In genomic region chr11:59290702-59291303, GRCm38 (mm10) we compare ENCODE assay signal across 10 mouse cellular contexts. TPM values are rescaled to one million over a fixed set of nuclear protein-coding genes. Genes with fewer than 3 reads are reported as not detected.
A peak's percentile ranks its signal among the peaks of the same experiment; 100 is the strongest.
DNase-seq lines count a peak whose midpoint lies in the region; ATAC-seq and TF ChIP-seq lines count a peak whose summit lies in the region.
"Had no signal": no experiment of that assay in that cellular context is flagged by ENCODE, and none has a peak within 500 bp of the region (broad histone marks: within the 10 kb centered on the region; RNA-seq: fewer than 3 reads in every experiment).

TSS of gene Wnt3a (minus strand) at chr11:59290752.

- 3% methylated on average over 35 of the region's 60 CpGs for WGBS in heart, embryonic 15.5 days
- under 1% methylated on average over 26 of the region's 60 CpGs for WGBS in forebrain, embryonic 16.5 days
- under 1% methylated on average over 60 of the region's 60 CpGs for WGBS in midbrain, embryonic 10.5 days
- WGBS in cerebellum, adult 2 months, result 2% methylated on average over 60 of the region's 60 CpGs

- peak within 1 kb of the TSS; percentile 60 for H3K4me2 ChIP-seq in heart, embryonic 15.5 days
- H3K4me2 ChIP-seq in forebrain, embryonic 16.5 days (ENCODE audit: low read length), result peak within 1 kb of the TSS; percentile 34

- peak within 1 kb of the TSS; percentile 29 for H3K4me3 ChIP-seq in heart, embryonic 15.5 days
- H3K4me3 ChIP-seq in forebrain, embryonic 16.5 days (replicated peaks; ENCODE audit: low read length), result peak within 1 kb of the TSS; percentile 30
- peak within 1 kb of the TSS; percentile 53 for H3K4me3 ChIP-seq in midbrain, embryonic 10.5 days
- H3K4me3 ChIP-seq in cerebellum, adult 2 months (replicated peaks; ENCODE audit: insufficient read depth, low read depth, low read length), result no peak within 1 kb of the TSS

- peaks cover 17% of the 10 kb centered on the region for H3K4me1 ChIP-seq in heart, embryonic 15.5 days (replicated peaks)
- peaks cover 9% of the 10 kb centered on the region for H3K4me1 ChIP-seq in forebrain, embryonic 16.5 days (replicated peaks; ENCODE audit: control insufficient read depth, insufficient read depth, low read length)
- H3K4me1 ChIP-seq in midbrain, embryonic 10.5 days, result peaks cover 47% of the 10 kb centered on the region
- no peaks in the 10 kb centered on the region for H3K4me1 ChIP-seq in cerebellum, adult 2 months (ENCODE audit: control insufficient read depth, insufficient read depth, low read length)

- TF ChIP-seq CTCF in cerebellum, adult 2 months (IDR thresholded peaks at IDR 0.05; ENCODE audit: borderline replicate concordance, insufficient read depth, low read depth, low read length), result no peak

- ATAC-seq in heart, embryonic 15.5 days (replicated peaks; ENCODE audit: insufficient number of reproducible peaks, insufficient read depth, low FRiP score, low read depth), result no peak
- ATAC-seq in forebrain, embryonic 16.5 days, result no peak

- no peak within 1 kb of the TSS for H3K9ac ChIP-seq in heart, embryonic 15.5 days
- no peak within 1 kb of the TSS for H3K9ac ChIP-seq in forebrain, embryonic 16.5 days (replicated peaks; ENCODE audit: low read depth, low read length)

- H3K27me3 ChIP-seq in heart, embryonic 15.5 days, result peaks cover 92% of the 10 kb centered on the region
- H3K27me3 ChIP-seq in forebrain, embryonic 16.5 days (replicated peaks; ENCODE audit: control insufficient read depth, insufficient read depth, low read length), result peaks cover 81% of the 10 kb centered on the region
- H3K27me3 ChIP-seq in midbrain, embryonic 10.5 days (ENCODE audit: low read depth, poor library complexity, severe bottlenecking), result peaks cover 91% of the 10 kb centered on the region
- H3K27me3 ChIP-seq in cerebellum, adult 2 months (ENCODE audit: control insufficient read depth, insufficient read depth, low read length), result peaks cover 3% of the 10 kb centered on the region

- intact Hi-C loops in heart, postnatal 36 days (cut with DNase I), result loop anchor here (10.0 kb wide), 1 partner anchor 356 kb away; the partner anchor contains the start of gene Rnf187

- no peaks in the 10 kb centered on the region for H3K36me3 ChIP-seq in heart, embryonic 15.5 days
- H3K36me3 ChIP-seq in forebrain, embryonic 16.5 days (ENCODE audit: control insufficient read depth, insufficient read depth), result no peaks in the 10 kb centered on the region
- H3K36me3 ChIP-seq in midbrain, embryonic 10.5 days, result no peaks in the 10 kb centered on the region

- H3K9me3 ChIP-seq in heart, embryonic 15.5 days (replicated peaks), result no peaks in the 10 kb centered on the region
- H3K9me3 ChIP-seq in forebrain, embryonic 16.5 days (ENCODE audit: control insufficient read depth, low read length), result no peaks in the 10 kb centered on the region
- H3K9me3 ChIP-seq in midbrain, embryonic 10.5 days (replicated peaks), result no peaks in the 10 kb centered on the region

- no peak for DNase-seq in heart, postnatal 36 days
- peak; percentile 71 for DNase-seq in ES-CJ7 (ENCODE audit: low read depth, low spot score)
- no peak for DNase-seq in midbrain, embryonic 10.5 days (ENCODE audit: low spot score)
- no peak for DNase-seq in gastrocnemius, postnatal 25 days
- DNase-seq in spleen, postnatal 14 days (ENCODE audit: low spot score in 2 of 2), result no peak
- no peak for DNase-seq in cerebellum, adult 2 months
- DNase-seq: adrenal gland, postnatal 25 days had no signal

- TF ChIP-seq POLR2A in cerebellum, adult 2 months (IDR thresholded peaks at IDR 0.05; ENCODE audit: borderline replicate concordance, insufficient read depth, low read length), result no peak

- H3K27ac ChIP-seq in heart, embryonic 15.5 days, result no peak within 1 kb of the TSS
- no peak within 1 kb of the TSS for H3K27ac ChIP-seq in forebrain, embryonic 16.5 days (ENCODE audit: low read length)
- peak within 1 kb of the TSS; percentile 79 for H3K27ac ChIP-seq in midbrain, embryonic 10.5 days (replicated peaks)
- H3K27ac ChIP-seq in cerebellum, adult 2 months (ENCODE audit: insufficient read depth, low read length), result no peak within 1 kb of the TSS

RNA-seq across cellular contexts. Expression of gene Wnt3a, which starts in this region (rescaled TPM):
- polyA plus RNA-seq in heart, embryonic 15.5 days (2015; fragmentation: Nextera tagmentation; extraction: Ambion mirVana), result not detected in 2 replicates
- total RNA-seq in heart, postnatal 36 days (2021), result not detected
- polyA plus RNA-seq in forebrain, embryonic 16.5 days (2015; fragmentation: Nextera tagmentation; extraction: Ambion mirVana), result 0.35 and 0.73 TPM in 2 replicates
- 5.3 and 8.7 TPM in 2 replicates for polyA plus RNA-seq in midbrain, embryonic 10.5 days (2016; fragmentation: Nextera tagmentation; extraction: Ambion mirVana)
- total RNA-seq in gastrocnemius, postnatal 25 days (2021), result not detected
- polyA plus RNA-seq in cerebellum, adult 2 months (2012; rRNA removed), result not detected in 2 replicates
- total RNA-seq: adrenal gland, postnatal 25 days; megakaryocyte-erythroid progenitor cell, adult 5-6 weeks had no signal
